Mouse (Mus musculus) kidney, adult 11 months (tissue): ENCODE data around the gene Cuta.
"Not testable (repeated sequence)": the region's sequence is repeated elsewhere in the genome, so short reads cannot be mapped to it uniquely, and the experiment has no call there.

ENCODE experiments used
- DNase-seq: peaks from one replicate; pipeline ENCODE4 v3.0.0; 2022

Cuta gene

GRCm38 (mm10) chr17:26933885-26934827 lies 5.2 kb downstream of the Cuta start:
- no peak for DNase-seq

- no peak for DNase-seq
Measured at GRCm38 (mm10) chr17:26933419-26933818, 6.0 kb downstream of the Cuta start.

GRCm38 (mm10) chr17:26932839-26933398 lies 6.5 kb downstream of the Cuta start, which contains the start of gene Phf1:
TSS of gene Phf1 (plus strand) at chr17:26933052.
- DNase-seq: peak; percentile 96

- peak; percentile 55 for DNase-seq
Measured at GRCm38 (mm10) chr17:26931795-26932194, 7.6 kb downstream of the Cuta start.

DNA sequence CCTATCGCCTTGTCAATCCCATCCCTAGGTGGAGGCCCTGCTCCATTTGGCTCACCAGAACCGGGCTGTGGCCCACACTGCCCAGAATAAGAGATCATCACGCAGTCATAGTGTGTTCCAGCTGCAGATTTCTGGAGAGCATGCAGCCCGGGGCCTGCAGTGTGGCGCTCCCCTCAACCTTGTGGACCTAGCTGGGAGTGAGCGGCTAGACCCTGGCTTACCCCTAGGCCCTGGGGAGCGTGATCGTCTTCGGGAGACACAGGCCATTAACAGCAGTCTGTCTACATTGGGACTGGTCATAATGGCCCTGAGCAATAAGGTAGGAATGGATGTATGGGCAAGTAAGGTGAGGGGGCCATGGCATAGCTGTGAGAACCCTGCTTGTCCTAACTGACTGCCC lies 14.0 kb downstream of the Cuta start:
- not testable (repeated sequence) for DNase-seq

- DNase-seq: not testable (repeated sequence)
Measured at GRCm38 (mm10) chr17:26922368-26922767, 17.0 kb downstream of the Cuta start.

DNA sequence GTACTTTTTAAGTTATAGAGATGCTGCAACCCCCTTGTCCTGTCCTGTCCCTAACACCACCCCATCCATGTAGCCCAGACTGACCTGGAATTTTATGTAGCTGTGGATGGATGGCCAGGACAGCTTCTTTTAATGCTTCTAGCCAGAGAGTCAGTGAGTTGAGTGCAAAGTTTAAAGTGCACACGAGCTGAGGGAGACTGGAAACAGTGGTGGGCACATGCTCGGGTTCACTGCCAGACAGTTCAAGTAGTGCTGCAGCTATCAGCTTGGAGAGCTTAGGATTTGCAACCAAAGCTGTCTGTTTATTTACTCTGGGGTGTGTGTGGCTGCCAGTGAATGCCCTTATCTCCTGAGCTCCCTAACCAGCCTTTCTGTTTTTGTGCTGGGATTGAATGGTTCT lies 19.9 kb downstream of the Cuta start:
- peak; percentile 49 for DNase-seq

DNA sequence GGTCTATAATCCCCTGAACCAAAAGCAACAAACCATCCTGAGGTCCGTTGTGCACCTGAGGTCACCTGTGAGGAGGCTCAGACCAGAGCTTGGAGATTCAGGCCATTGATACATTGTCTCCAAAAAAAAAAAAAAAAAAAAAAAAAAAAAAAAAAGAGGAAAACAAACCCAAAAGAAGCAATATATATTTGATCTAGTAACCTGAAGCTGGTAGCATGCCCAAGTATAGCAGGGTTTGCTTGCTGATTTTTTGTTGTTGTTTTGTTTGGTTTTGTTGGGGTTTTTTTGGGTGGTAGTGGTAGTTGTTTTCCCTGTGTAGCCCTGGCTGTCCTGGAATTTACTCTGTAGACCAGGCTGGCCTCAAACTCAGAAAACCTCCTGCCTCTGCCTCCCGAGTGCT lies 21.0 kb downstream of the Cuta start:
- DNase-seq: no peak

DNA sequence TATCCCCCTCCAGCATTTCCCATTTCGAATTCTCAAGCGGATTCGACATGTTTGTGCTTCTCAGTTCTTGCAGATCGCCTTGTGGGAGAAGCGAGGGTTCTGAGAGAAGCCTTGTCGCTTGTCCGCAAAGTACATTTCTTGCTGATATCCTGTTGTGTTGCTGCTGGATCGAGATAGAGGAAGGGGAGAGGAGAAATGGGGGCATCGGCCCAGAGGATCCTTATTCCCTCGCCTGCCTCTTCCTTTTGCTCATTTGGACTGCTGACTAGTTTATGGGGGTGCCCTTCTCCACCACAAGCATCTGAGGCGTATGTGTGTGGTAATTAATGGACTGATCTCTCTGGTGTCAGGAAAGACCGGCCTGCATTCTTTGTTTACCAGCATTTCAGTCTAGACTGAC lies 21.8 kb downstream of the Cuta start:
- DNase-seq: not testable (repeated sequence)

DNA sequence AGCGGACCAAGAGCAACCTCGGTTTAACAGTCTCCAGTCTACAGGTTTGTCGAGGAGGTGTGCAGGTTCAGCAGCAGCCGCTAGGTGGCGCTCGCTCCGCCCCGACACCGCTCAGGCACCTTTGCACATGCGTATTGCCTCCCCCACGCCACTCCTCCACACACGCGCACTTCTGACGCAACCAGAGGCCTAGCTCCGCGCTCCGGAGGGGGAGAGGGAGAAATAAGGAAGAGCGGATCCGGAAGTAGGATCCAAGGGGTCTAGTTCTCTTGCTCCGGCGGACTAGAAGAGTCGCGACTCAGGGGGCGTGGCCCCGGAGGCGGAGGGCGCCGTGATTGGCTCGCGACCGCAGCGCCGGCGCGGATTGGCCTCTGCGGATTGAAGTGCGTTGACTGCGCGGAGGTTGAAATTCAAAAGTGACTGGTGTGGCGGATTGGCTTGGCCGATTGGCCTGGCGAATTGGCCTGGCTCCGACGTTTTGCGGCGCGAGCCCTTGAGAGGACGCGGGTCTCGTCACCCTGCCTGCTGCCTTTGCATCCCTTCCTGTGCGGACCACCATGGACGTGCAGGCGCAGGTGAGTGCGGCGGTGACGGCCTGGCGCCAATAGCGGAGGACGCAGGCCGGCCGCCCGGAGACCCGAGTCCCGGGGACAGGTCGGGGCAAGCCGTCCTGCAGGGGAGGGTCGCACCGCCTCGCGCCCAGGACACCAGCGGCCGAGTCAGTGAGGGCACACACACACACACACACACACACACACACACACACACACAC lies 22.5 kb downstream of the Cuta start, which contains the start of gene Kifc5b:
Gene Kifc5b (plus strand): TSS at position 381 of the 772 bp plus-strand sequence.
- peak; percentile 99 for DNase-seq

DNA sequence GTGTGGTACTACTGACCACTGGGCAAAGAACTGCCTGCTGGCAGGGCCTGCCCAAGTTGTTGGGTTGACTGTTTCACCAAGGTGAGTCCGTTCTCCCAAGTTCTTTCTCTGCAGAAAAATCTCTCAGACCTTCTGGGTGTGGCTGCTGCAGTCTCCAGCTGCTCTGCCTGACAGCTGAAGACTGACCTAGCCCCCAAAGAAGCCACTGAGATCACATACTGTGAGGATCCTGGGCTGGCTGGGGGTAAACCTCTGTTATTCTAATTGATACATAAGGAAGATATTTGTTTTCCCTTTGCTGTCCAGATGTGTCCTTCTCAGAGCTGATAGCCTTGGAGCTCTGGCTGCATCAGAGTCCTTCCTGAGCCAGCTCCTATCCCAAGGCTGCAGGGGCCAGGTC lies 24.1 kb downstream of the Cuta start:
- no peak for DNase-seq

DNA sequence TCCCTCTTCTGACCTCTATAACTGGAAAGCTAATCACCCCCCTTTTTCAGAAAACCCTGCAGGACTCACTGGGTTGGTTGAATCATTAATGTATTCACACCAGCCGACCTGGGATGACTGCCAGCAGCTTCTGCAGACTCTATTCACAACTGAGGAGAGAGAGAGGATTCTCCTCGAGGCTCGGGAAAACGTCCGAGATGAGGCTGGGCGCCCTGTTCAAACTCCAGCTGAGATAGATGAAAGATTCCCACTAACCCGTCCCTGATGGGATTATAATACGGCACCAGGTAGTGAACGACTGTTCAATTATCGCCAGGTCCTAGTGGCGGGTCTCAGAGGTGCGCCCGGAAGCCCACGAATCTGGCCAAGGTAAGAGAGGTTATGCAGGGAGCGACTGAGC lies 31.9 kb downstream of the Cuta start:
- peak; percentile 65 for DNase-seq

- no peak for DNase-seq
Measured at GRCm38 (mm10) chr17:26904320-26904719, 35.0 kb downstream of the Cuta start.

GRCm38 (mm10) chr17:26900916-26901315 lies 38.5 kb downstream of the Cuta start:
- DNase-seq: no peak

DNA sequence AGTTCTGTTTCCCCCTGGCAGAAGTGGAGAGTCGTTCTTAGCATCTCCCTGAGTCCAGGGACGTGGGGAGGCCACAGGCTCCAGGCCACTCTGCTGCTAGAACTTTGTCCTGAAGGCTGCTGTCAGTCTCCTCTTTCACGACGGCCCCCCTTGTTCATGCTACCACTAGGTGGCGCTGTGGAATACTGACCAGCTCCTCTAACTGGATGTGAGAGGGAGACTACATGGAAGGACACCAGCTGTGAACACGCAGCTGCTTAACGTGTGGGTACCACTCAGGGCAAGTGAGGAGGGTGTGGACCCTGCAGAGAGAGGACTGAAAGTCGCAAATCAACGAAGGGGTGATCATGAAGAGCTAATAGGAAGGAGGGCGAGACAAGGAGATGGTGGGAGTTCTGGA lies 43.8 kb downstream of the Cuta start:
- peak; percentile 53 for DNase-seq

- DNase-seq: no peak
Measured at GRCm38 (mm10) chr17:26894342-26894741, 45.0 kb downstream of the Cuta start.

GRCm38 (mm10) chr17:26893492-26893891 lies 45.9 kb downstream of the Cuta start:
- no peak for DNase-seq

- DNase-seq: no peak
Measured at GRCm38 (mm10) chr17:26892635-26893375, 46.6 kb downstream of the Cuta start.

DNA sequence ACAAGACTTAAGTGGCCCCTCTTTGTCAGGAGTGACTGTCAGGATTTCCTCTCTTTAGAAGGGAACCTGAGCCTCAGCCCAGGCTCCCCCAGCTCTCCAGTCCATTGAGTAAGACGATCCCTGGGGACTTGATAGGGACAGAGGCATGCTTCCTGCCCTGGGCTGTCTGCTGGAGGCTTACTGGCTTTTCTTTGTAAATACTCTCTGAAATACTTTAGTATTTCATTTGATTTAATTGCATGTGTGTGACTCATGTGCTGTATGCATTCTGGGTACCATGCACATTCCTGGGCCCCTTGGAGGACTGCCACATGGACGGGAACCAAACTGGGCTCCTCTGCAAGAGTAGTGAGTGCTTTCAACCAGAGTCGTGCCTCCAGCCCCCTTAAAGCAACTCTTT lies 51.4 kb downstream of the Cuta start:
- no peak for DNase-seq

- peak; percentile 71 for DNase-seq
Measured at GRCm38 (mm10) chr17:26886047-26886749, 53.2 kb downstream of the Cuta start.

DNA sequence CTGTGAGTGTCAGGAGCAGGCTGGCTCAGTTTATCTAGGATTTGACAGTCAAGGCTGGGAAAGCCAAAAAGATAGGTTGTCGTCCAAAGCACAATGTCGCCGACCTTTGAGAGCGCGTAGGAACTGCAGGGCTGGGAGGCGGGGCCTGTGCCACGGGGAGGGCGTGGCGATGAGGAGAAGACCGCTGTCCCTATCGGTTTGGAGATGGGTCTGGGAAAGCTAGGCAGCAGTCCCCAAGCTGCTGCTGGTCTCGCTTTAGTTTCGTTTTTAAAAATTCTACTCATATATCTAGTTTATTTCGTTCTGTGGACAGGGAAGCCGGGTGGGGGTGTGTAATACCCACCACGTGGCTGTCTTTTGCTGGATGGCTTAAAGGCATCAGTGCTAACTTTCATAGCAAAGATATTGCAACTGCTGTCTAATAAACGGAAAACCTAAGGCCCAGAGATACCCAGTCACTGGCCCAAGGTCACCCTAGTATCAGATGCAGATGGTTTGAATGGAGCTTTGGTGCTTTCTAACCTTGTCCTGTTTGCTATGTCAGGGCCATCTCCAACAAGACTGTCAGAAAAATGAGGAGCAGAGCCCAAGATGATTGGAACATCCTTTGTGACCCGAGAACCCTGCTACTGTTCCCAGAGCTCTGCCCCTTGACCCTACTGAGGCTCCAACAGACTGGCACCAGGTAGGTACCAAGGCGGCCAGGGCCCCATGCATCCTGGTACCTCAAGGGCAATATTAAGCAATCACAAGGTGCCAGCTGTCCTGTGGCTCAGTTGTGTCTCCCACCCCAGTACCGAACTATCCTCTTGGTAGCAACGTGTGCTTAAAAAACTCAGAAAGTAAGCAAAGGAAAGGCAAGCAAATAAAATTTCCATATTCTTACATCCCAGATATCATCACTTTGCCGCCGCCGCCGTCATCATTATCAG lies 54.1 kb downstream of the Cuta start:
- peak; percentile 57 for DNase-seq
